Mouse (Mus musculus): ENCODE results near the gene Mrpl14.

GRCm38 (mm10) chr17:45707376-45707775 lies 21.3 kb downstream of the Mrpl14 start:
- TF ChIP-seq CTCF (IDR thresholded peaks at IDR 0.05; ENCODE audit: low read depth, low read length) (no peak), POLR2A (IDR thresholded peaks at IDR 0.05; ENCODE audit: borderline replicate concordance, low read depth, low read length) (no peak)
